Mouse (Mus musculus): ENCODE data around the gene Bcl7b. TPM values are rescaled to one million over a fixed set of nuclear protein-coding genes. Genes with fewer than 3 reads are reported as not detected.
A peak's percentile ranks its signal among the peaks of the same experiment; 100 is the strongest.

Gene Bcl7b
- polyA plus RNA-seq, 1 experiment from 2014 or later: 43.8 TPM

GRCm38 (mm10) chr5:135139881-135140280 is 28.2 kb upstream of the Bcl7b start:
- no peaks in the 10 kb centered on the region for H3K36me3 ChIP-seq (ENCODE audit: control insufficient read depth, insufficient read depth, low read length)
- WGBS: 78% methylated on average over 2 of the region's 2 CpGs

GRCm38 (mm10) chr5:135144469-135144868 is 23.6 kb upstream of the Bcl7b start:
- H3K4me1 ChIP-seq (replicated peaks; ENCODE audit: control insufficient read depth, insufficient read depth, low read length): peaks cover 7% of the 10 kb centered on the region; the same call in 1 of the 2 replicates
- DNase-seq (ENCODE audit: low spot score) (no peak), ATAC-seq (replicated peaks; ENCODE audit: low FRiP score) (no peak)
- H3K27me3 ChIP-seq (ENCODE audit: control insufficient read depth, insufficient read depth, low read length): no peaks in the 10 kb centered on the region
- H3K27ac ChIP-seq (ENCODE audit: low read depth, low read length): no peak overlapping the region
- H3K4me3 ChIP-seq (ENCODE audit: low read depth, low read length): no peak overlapping the region
- no peaks in the 10 kb centered on the region for H3K9me3 ChIP-seq (ENCODE audit: control insufficient read depth, low read length)
- H3K36me3 ChIP-seq (ENCODE audit: control insufficient read depth, insufficient read depth, low read length): no peaks in the 10 kb centered on the region
- 66% methylated on average over 4 of the region's 4 CpGs for WGBS
- H3K9ac ChIP-seq (ENCODE audit: low read length): no peak overlapping the region
- H3K4me2 ChIP-seq (ENCODE audit: low read depth, low read length, severe bottlenecking): no peak overlapping the region

More at GRCm38 (mm10) chr5:135139881-135140280, 28.2 kb upstream of the Bcl7b start:
- no peak for ATAC-seq (replicated peaks; ENCODE audit: low FRiP score)
- H3K4me3 ChIP-seq (ENCODE audit: low read depth, low read length): no peak overlapping the region
- H3K9ac ChIP-seq (ENCODE audit: low read length): no peak overlapping the region
- no peak overlapping the region for H3K4me2 ChIP-seq (ENCODE audit: low read depth, low read length, severe bottlenecking)
- H3K9me3 ChIP-seq (ENCODE audit: control insufficient read depth, low read length): no peaks in the 10 kb centered on the region
- DNase-seq (ENCODE audit: low spot score): no peak
- H3K27me3 ChIP-seq (ENCODE audit: control insufficient read depth, insufficient read depth, low read length): peaks cover under 1% of the 10 kb centered on the region; the same call in 1 of the 2 replicates
- no peaks in the 10 kb centered on the region for H3K4me1 ChIP-seq (replicated peaks; ENCODE audit: control insufficient read depth, insufficient read depth, low read length)
- H3K27ac ChIP-seq (ENCODE audit: low read depth, low read length): no peak overlapping the region

GRCm38 (mm10) chr5:135145532-135145931 is 22.6 kb upstream of the Bcl7b start:
- Histone ChIP-seq H3K27ac (ENCODE audit: low read depth, low read length) (no peak overlapping the region), H3K4me1 (replicated peaks; ENCODE audit: control insufficient read depth, insufficient read depth, low read length) (peaks cover 7% of the 10 kb centered on the region; the same call in 1 of the 2 replicates), H3K9ac (ENCODE audit: low read length) (no peak overlapping the region), H3K36me3 (ENCODE audit: control insufficient read depth, insufficient read depth, low read length) (no peaks in the 10 kb centered on the region), H3K4me2 (ENCODE audit: low read depth, low read length, severe bottlenecking) (no peak overlapping the region), H3K4me3 (ENCODE audit: low read depth, low read length) (no peak overlapping the region), H3K27me3 (ENCODE audit: control insufficient read depth, insufficient read depth, low read length) (no peaks in the 10 kb centered on the region), H3K9me3 (ENCODE audit: control insufficient read depth, low read length) (no peaks in the 10 kb centered on the region)
- WGBS: 80% methylated on average over 3 of the region's 3 CpGs
- DNase-seq (ENCODE audit: low spot score) (no peak), ATAC-seq (replicated peaks; ENCODE audit: low FRiP score) (no peak)

- Histone ChIP-seq H3K27me3 (ENCODE audit: control insufficient read depth, insufficient read depth, low read length) (no peaks in the 10 kb centered on the region), H3K27ac (ENCODE audit: low read depth, low read length) (no peak overlapping the region), H3K9ac (ENCODE audit: low read length) (no peak overlapping the region), H3K4me1 (replicated peaks; ENCODE audit: control insufficient read depth, insufficient read depth, low read length) (peaks cover 7% of the 10 kb centered on the region; the same call in 1 of the 2 replicates), H3K9me3 (ENCODE audit: control insufficient read depth, low read length) (no peaks in the 10 kb centered on the region), H3K36me3 (ENCODE audit: control insufficient read depth, insufficient read depth, low read length) (no peaks in the 10 kb centered on the region), H3K4me3 (ENCODE audit: low read depth, low read length) (no peak overlapping the region), H3K4me2 (ENCODE audit: low read depth, low read length, severe bottlenecking) (no peak overlapping the region)
- no peak for ATAC-seq (replicated peaks; ENCODE audit: low FRiP score)
- DNase-seq (ENCODE audit: low spot score): no peak
Observed at GRCm38 (mm10) chr5:135145955-135146354, 22.1 kb upstream of the Bcl7b start.

- H3K27me3 ChIP-seq (ENCODE audit: control insufficient read depth, insufficient read depth, low read length): no peaks in the 10 kb centered on the region
- H3K27ac ChIP-seq (ENCODE audit: low read depth, low read length): peak overlapping the region; percentile 80
- peak overlapping the region; percentile 63 for H3K9ac ChIP-seq (ENCODE audit: low read length)
- under 1% methylated on average over 13 of the region's 13 CpGs for WGBS
- H3K4me2 ChIP-seq (ENCODE audit: low read depth, low read length, severe bottlenecking): peak overlapping the region; percentile 64
- H3K36me3 ChIP-seq (ENCODE audit: control insufficient read depth, insufficient read depth, low read length): no peaks in the 10 kb centered on the region
- H3K9me3 ChIP-seq (ENCODE audit: control insufficient read depth, low read length): no peaks in the 10 kb centered on the region
- peaks cover 7% of the 10 kb centered on the region; the same call in 1 of the 2 replicates for H3K4me1 ChIP-seq (replicated peaks; ENCODE audit: control insufficient read depth, insufficient read depth, low read length)
- ATAC-seq (replicated peaks; ENCODE audit: low FRiP score) (no peak), DNase-seq (ENCODE audit: low spot score) (no peak)
- peak overlapping the region; percentile 72 for H3K4me3 ChIP-seq (ENCODE audit: low read depth, low read length)
Observed at GRCm38 (mm10) chr5:135148715-135149052, 19.4 kb upstream of the Bcl7b start.

GRCm38 (mm10) chr5:135149053-135149819 is 18.8 kb upstream of the Bcl7b start, which contains the start of gene Tbl2:
Tbl2 (plus strand) TSS chr5:135149657.
- Histone ChIP-seq H3K27me3 (ENCODE audit: control insufficient read depth, insufficient read depth, low read length) (no peaks in the 10 kb centered on the region), H3K4me3 (ENCODE audit: low read depth, low read length) (peak within 1 kb of the TSS; percentile 72), H3K9me3 (ENCODE audit: control insufficient read depth, low read length) (no peaks in the 10 kb centered on the region), H3K4me2 (ENCODE audit: low read depth, low read length, severe bottlenecking) (peak within 1 kb of the TSS; percentile 64), H3K9ac (ENCODE audit: low read length) (peak within 1 kb of the TSS; percentile 76), H3K36me3 (ENCODE audit: control insufficient read depth, insufficient read depth, low read length) (no peaks in the 10 kb centered on the region; the same call in 1 of the 2 replicates), H3K27ac (ENCODE audit: low read depth, low read length) (peak within 1 kb of the TSS; percentile 80), H3K4me1 (replicated peaks; ENCODE audit: control insufficient read depth, insufficient read depth, low read length) (peaks cover 7% of the 10 kb centered on the region; the same call in 1 of the 2 replicates)
- ATAC-seq (replicated peaks; ENCODE audit: low FRiP score) (peak; percentile 97), DNase-seq (ENCODE audit: low spot score) (peak; percentile 100)
- WGBS: under 1% methylated on average over 63 of the region's 63 CpGs

- H3K4me2 ChIP-seq (ENCODE audit: low read depth, low read length, severe bottlenecking): peak overlapping the region; percentile 64
- DNase-seq (ENCODE audit: low spot score) (no peak), ATAC-seq (replicated peaks; ENCODE audit: low FRiP score) (no peak)
- peak overlapping the region; percentile 76 for H3K9ac ChIP-seq (ENCODE audit: low read length)
- no peaks in the 10 kb centered on the region for H3K9me3 ChIP-seq (ENCODE audit: control insufficient read depth, low read length)
- H3K36me3 ChIP-seq (ENCODE audit: control insufficient read depth, insufficient read depth, low read length): no peaks in the 10 kb centered on the region; the same call in 1 of the 2 replicates
- peak overlapping the region; percentile 14; the same call in 1 of the 2 replicates for H3K27ac ChIP-seq (ENCODE audit: low read depth, low read length)
- H3K27me3 ChIP-seq (ENCODE audit: control insufficient read depth, insufficient read depth, low read length): no peaks in the 10 kb centered on the region
- H3K4me3 ChIP-seq (ENCODE audit: low read depth, low read length): peak overlapping the region; percentile 72
- peaks cover 7% of the 10 kb centered on the region; the same call in 1 of the 2 replicates for H3K4me1 ChIP-seq (replicated peaks; ENCODE audit: control insufficient read depth, insufficient read depth, low read length)
- under 1% methylated on average over 23 of the region's 23 CpGs for WGBS
Observed at GRCm38 (mm10) chr5:135149820-135150178, 18.3 kb upstream of the Bcl7b start.

- H3K36me3 ChIP-seq (ENCODE audit: control insufficient read depth, insufficient read depth, low read length): peaks cover 10% of the 10 kb centered on the region
- H3K4me1 ChIP-seq (replicated peaks; ENCODE audit: control insufficient read depth, insufficient read depth, low read length): no peaks in the 10 kb centered on the region
- H3K4me3 ChIP-seq (ENCODE audit: low read depth, low read length): no peak overlapping the region
- H3K9ac ChIP-seq (ENCODE audit: low read length): no peak overlapping the region
- ATAC-seq (replicated peaks; ENCODE audit: low FRiP score): no peak
- 92% methylated on average over 4 of the region's 4 CpGs for WGBS
- no peaks in the 10 kb centered on the region for H3K27me3 ChIP-seq (ENCODE audit: control insufficient read depth, insufficient read depth, low read length)
- H3K4me2 ChIP-seq (ENCODE audit: low read depth, low read length, severe bottlenecking): no peak overlapping the region
- H3K27ac ChIP-seq (ENCODE audit: low read depth, low read length): no peak overlapping the region
- H3K9me3 ChIP-seq (ENCODE audit: control insufficient read depth, low read length): no peaks in the 10 kb centered on the region
- no peak for DNase-seq (ENCODE audit: low spot score)
Observed at GRCm38 (mm10) chr5:135156496-135156895, 11.6 kb upstream of the Bcl7b start.

- H3K9me3 ChIP-seq (ENCODE audit: control insufficient read depth, low read length): no peaks in the 10 kb centered on the region
- no peak overlapping the region for H3K4me2 ChIP-seq (ENCODE audit: low read depth, low read length, severe bottlenecking)
- no peaks in the 10 kb centered on the region for H3K27me3 ChIP-seq (ENCODE audit: control insufficient read depth, insufficient read depth, low read length)
- H3K36me3 ChIP-seq (ENCODE audit: control insufficient read depth, insufficient read depth, low read length): peaks cover 8% of the 10 kb centered on the region
- no peak overlapping the region for H3K27ac ChIP-seq (ENCODE audit: low read depth, low read length)
- no peak overlapping the region for H3K4me3 ChIP-seq (ENCODE audit: low read depth, low read length)
- no peak for ATAC-seq (replicated peaks; ENCODE audit: low FRiP score)
- no peak overlapping the region for H3K9ac ChIP-seq (ENCODE audit: low read length)
- no peaks in the 10 kb centered on the region for H3K4me1 ChIP-seq (replicated peaks; ENCODE audit: control insufficient read depth, insufficient read depth, low read length)
- WGBS: 96% methylated on average over 4 of the region's 4 CpGs
- DNase-seq (ENCODE audit: low spot score): no peak
Observed at GRCm38 (mm10) chr5:135161221-135161620, 6.9 kb upstream of the Bcl7b start.

All from forebrain, embryonic 11.5 days (tissue).